Mouse (Mus musculus) thymus, postnatal 4 days (tissue): ENCODE measurements around the gene Adprhl2.
A peak's percentile ranks its signal among the peaks of the same experiment; 100 is the strongest.

Experiments used
- DNase-seq: peaks from one replicate; pipeline ENCODE4 v3.0.0; 2021

Adprhl2 gene

DNA sequence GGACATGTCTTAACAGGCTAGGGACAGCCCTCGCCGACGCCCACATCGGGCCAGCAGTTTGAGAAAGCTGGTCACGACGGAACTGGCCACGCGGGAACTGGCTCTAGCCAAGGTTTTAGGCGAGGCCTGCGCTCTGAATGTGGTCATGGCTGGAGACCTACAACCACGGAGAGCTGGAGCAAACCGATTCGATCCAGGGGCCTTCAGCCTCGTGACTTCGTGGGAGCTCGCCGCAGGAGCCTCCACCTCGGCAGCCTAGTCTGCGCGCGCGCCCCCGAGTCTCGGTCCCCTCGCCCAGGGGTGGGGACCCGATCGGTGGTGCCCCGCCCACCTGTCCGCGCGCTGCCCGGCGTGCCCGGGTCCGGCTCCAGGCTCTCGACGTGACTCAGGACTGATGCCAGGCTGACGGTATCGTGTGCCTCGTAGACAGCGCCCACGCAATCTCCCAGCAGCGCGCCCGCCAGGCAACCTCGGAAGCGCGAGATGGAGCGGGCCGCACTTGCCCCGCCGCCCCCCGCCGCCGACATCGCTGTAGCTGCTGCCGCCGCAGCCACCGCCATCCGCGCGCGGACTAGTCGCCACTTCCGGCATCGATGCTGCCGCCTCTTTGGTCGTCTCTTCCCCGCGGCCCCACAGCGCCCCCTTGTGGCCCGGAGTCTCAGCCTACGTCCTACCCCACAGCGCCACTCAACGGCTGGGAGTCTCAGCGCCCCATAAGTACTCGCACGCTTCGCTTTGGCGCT, at the start of gene Adprhl2:
TSS of gene Adprhl2 (minus strand) at position 593 of the 743 bp plus-strand sequence.
- peak; percentile 100 for DNase-seq

DNA sequence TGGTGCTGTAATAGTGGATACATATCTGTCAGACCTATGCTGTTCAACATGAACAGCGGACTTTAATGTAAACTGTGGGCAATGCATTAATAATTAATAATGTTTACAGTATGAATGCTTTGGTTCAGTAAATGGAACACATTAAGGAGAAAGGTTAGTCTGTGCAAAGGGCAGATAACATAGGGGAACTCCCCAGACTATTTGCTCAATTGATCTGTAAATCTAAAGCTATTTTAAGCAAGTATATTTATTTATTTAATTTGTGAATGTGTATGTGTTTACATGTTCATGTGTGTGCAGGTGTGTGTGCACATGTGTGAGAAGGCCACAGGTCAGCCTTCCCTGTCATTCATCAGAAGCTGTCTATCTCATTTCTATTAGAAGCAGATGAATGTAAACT, 38.6 kb upstream of the Adprhl2 start:
- DNase-seq = no peak

DNA sequence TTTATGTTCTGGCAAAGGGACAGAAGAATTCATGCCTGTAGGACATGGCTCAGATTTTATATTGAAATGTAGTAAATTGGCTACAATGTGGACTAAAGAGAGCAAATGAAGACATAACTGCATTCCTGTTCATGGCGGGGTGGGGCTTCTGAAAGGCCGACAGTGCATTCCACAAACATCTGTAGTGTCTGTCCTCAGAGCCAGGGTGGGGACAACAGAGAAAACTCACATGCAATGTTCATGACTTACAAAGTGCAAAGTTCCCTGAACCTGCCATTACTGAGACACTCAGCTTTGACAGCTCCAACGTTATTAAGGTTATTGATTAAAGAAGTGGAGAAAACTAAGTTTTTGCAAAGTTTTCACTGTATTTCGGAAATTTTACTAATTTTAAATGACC, 21.9 kb upstream of the Adprhl2 start:
- DNase-seq = no peak

DNA sequence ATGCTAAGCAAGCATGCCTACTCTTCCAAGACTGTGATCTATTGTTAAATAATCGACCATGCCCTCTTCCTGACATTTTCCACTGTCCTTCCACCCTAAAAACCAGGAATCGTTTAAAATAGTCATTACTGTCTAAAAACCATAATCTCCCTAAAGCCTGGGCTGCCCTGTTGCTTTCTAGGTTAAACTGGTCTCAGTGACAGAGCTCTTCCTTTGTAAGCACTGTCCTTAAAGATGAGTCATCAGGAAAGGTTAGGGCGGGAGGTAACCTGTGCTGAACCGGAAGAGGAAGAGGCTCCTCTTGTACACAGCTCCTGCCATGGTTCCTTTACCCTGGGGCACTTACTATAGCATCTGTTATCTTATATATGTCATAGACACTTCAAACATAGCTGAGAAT, 18.0 kb upstream of the Adprhl2 start:
- DNase-seq = no peak

DNA sequence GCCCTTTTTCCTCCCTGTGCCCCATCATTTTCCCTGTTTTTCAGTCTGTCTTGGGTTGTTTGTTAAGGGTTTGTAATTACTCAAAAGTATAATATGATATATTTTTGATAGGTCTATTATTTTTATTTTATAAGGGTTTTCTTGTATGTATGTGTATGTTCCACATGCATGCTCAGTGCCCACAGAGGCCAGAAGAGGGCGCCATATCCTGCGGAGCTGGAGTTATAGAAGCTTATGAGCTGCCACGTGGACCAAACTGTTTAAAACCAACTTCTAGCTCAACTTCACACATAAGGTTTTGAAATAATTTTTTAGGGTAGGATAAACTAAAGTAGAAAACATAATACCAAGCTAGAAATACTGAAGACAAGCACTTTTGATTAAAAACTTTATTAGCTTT, 10.9 kb upstream of the Adprhl2 start:
- peak; percentile 69 for DNase-seq

DNA sequence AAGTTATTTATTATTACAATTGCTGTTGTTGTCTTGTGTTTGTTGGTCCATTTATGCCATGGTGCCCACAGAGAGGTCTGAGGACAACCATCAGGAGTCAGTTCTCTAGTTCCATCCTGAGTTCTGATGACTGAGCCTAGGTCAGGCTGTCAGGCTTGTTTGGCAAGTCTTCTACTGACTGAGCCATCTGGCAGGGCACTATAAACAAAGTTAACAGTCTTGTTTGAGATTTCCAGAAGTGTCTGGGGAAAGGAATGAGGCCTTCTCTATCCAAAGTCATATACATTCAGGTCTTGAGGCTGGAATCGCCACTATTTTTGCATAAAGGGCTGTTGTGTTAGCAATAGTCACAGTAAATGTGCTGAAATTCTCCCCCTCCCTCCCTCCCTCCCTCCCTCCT, 10.2 kb upstream of the Adprhl2 start:
- no peak for DNase-seq

DNA sequence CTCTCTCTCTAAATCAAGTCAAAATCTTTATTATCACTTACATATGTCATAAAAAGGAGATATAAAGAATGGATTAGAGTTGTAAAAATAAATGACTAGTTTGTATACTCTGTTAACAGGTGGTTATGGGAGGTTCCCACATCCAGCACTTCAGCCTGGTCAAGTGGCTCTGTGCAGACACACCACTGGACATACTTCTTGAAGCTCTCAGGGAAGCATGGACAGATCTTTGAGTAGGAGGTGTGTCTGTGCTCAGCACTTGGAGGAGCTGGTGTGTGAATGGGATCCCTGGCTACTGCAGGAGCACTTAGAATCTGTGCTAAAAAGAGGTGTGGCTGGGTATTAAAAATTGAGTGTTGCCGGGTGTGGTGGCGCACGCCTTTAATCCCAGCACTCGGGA, 8.8 kb upstream of the Adprhl2 start:
- DNase-seq = no peak

DNA sequence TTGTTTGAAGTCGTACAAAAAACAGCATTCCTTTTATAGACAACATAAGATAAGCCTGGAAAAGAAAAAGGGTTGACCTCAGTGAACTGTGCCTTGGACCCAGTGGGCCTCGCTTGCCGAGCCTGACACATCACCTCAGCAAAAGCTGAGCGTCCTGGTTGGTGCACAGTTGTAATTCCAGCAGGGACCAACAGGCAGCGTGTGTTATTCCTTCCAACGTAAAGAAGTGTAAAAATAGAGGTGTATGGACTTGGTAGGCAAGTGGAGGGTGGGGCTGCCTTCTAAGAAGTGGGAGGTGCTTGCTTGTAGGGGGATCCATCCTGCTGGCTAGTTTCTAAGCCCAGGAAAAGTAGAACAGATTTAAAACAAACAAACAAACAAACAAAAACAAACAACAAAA, 4.5 kb upstream of the Adprhl2 start:
- DNase-seq = no peak

DNA sequence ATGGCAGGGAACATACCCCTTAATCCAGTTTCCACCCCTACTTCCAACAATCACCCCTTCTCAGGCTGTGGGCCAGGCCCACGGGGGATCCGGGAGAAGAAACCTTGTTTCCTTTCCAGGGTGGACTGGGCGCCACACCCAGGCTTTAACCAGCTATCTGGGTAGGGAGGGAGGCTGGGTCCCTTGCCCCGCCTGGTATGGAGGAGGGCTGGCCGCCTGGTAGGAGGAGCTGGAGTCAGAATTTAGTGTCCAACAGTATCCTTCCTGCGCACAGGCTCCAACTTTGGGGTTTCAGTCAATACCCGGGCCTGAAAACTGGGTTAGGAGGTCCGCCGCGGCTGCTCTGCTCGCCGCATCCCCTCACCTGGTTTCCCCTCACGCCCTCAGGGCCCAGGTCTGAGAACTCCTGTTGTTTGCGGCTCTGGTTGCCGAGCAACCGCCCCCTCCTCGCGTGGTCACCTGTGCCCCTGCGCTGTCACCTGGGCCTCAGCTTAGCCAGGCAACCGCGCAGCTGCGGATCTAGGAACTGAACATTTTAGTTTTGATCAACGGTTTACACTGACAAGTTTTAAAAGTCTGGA, 3.9 kb upstream of the Adprhl2 start, which contains the start of gene Tekt2:
TSS of gene Tekt2 (minus strand) at position 408 of the 581 bp plus-strand sequence.
- peak; percentile 28 for DNase-seq

DNA sequence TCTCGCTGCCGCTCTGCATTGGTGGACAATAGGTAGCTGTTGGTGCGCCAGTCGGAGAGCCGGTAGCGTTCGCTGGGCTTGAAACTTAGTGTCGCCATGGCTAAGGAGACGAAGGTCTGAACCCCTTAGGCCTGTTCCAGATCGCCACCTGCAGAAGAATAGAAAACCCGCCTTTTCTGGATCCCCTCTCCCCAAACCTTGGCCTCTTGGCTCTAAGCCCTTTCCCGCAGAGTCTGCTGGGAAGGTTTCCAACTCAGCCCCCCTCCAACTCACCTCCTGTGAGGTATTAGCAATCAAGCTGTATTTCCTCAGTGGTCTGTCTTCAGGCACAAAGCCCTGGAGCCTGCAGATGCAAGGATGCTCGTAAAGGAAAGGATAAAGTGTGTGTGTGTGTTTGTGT, 3.4 kb upstream of the Adprhl2 start:
- no peak for DNase-seq

DNA sequence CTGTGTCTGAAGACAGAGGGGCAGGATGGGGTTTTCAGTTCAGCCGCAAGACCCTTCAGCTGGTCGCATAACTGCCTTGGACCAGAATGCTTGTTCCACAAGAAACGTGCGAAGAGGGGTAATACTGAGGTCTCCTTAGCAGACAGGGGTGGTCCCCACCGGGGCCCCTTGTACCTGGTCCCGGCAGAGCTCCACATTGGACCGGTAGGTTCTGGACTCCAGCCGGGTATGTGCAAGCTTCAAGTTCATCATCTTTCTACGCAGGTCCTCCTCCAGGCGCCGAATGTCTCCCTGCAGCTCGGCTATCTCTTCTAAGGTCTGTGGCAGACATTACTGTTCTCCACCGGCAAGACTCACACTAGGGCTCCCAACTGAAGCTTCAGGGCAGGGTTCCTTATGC, 1.1 kb upstream of the Adprhl2 start:
- no peak for DNase-seq

DNA sequence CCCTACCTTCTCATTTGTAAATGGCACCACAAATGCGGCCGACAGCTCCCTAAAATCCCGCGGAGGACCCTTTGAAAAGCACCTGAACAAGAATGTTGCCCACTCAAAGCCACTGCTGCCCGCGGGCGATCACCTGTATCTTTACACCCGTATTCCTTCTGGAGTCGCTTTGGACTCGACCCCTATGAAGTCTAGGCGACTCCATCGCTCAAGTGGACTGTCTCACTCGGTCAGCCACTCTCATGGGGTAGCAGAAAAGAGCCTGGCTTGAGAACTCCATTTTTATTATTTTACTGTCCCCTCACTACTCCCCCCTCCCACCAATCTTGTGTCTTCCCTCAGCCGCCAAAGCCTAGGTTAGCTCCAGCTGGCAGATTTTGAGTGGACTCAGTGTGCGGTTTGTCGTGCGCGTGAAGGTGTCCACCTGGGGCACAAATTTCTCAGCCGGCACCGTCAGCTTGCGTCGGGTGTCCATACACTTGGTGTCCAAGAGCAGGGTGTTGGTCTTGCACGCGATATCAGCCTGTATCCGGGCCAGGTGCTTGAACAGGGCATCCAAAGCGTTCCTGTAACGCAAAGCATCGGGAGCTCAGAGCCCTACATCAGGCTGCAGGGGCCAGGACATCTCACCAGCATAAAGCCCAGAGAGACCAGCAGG, 480 bp upstream of the Adprhl2 start:
- peak; percentile 40 for DNase-seq

DNA sequence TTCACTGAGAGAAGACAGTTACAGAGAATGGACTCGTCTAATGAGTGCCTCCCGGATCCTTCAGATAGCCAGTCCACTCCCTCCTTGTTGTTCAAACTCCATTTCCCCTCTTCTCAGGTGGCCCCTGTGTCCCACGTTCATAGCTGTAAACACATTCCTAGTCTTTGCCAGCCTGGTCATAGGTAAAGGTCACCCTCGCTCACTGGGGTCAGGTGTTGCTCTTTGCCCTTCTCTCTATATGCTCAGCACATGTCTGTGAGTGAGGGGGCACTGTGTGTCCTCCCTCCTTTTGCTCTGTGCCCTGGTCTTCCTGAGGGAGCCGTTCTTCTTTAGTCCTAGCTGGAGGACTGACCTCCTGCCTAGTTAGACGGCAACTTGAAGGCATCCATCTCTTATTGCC, 1.7 kb downstream of the Adprhl2 start:
- DNase-seq = no peak

DNA sequence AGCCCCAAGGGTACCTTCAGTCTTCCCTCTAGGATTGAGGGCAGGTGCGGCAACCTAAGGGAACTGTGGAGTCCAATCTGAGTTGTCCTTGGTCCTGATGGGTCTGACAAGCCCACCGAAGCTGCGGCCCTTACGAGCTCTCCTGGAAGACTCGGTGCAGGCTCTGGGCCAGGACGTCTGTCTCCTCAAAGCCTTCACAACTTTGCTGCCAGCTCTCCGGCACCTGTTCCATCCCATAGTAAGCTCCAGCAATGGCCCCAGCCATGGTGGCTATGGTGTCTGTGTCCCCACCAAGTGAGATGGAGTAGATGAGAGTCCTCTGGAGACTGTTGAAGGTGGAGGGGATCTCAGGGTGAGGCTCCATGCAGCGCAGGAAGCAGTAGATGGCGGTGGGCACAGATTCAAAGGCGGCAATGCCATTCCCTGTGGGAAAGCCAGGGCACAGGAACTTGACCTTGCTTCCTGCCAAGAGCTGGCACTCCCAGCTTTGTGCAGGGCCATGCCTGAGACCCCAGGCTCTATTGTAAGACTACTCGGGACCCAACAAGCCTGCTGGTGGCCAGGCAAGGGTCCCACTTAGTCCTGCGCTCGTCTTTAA, 5.0 kb downstream of the Adprhl2 start:
- no peak for DNase-seq

DNA sequence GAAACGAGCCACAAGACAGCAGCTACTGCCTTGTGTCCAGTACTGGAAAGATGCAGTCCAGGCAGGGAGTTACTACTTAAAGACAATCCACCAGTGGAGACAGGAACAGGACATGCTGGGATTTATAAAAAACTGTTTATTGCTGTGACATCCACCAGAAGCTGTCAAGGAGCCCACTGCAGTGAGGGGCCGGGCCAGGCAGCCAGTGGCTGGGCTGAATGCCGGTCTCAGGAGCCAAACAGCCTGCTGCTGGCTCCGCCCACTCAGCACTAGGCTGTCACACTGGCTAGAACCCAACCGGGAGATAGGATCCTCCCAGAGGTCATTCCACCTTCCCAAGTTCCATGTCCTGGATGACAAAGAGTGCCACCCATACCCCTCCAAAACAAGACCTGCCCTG, 5.6 kb downstream of the Adprhl2 start:
- no peak for DNase-seq

DNA sequence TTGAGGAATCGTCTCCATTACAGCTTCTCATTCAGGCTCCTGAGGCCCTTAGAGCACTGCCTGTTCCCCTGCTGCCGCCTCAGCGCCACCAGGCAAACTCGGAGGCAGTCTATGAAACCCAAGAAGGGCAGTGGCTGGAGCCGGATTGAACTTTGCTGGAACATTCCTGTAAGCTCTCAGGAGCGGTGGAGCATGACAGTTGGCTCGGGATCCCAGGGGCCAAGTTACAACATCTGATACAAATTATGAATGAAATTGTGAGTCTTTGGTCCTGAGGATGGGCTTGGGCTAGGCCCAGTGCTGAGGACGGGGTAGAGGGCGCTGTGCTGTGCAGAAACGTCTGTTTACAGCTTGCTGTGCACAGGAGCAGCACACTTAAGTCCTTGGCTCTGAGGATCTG, 7.1 kb downstream of the Adprhl2 start:
- DNase-seq = no peak

DNA sequence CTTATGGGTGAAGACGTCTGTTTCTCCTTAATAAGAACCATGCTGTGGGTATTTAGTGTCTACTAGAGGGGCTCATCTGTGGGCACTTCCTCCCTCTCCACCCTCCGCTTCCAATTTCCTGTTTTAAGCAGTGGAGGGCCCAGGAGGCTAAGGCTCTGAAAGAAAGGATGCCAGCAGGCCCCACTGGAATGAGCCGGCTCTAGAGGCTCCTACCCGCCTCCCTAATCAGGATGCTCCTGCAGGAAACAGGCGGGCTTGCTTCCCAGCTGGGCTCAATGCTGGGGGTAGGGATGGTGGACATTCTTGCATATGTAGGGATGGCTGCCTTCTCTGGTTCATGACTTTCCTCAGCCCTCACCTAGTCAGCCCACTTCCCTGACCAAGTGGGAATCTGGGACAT, 8.3 kb downstream of the Adprhl2 start:
- no peak for DNase-seq

DNA sequence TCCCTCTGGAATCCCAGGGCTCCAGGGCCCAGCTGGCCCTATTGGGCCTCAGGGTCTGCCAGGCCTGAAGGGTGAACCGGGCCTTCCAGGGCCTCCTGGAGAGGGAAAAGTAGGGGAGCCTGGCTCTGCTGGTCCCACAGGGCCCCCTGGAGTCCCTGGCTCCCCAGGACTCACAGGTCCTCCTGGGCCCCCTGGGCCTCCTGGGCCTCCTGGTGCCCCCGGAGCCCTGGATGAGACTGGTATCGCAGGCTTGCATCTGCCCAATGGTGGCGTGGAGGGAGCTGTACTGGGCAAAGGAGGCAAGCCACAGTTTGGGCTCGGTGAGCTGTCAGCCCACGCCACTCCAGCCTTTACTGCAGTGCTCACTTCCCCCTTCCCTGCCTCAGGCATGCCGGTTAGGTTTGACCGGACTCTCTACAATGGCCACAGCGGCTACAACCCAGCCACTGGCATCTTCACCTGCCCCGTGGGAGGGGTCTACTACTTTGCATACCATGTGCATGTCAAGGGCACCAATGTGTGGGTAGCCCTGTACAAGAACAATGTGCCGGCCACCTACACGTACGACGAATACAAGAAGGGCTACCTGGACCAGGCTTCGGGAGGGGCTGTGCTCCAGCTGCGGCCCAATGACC, 9.8 kb downstream of the Adprhl2 start:
- DNase-seq = no peak

DNA sequence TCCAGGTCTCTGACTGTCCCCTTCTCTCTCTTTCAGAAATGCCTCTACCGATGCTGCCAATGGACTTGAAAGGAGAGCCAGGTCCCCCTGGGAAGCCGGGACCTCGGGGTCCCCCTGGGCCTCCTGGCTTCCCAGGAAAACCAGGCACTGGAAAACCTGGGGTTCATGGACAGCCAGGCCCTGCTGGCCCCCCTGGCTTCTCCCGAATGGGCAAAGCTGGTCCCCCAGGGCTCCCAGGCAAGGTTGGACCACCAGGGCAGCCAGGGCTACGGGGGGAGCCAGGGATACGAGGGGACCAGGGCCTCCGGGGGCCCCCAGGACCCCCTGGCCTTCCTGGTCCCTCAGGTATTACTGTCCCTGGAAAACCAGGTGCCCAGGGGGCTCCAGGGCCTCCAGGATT, 11.2 kb downstream of the Adprhl2 start:
- DNase-seq = no peak

DNA sequence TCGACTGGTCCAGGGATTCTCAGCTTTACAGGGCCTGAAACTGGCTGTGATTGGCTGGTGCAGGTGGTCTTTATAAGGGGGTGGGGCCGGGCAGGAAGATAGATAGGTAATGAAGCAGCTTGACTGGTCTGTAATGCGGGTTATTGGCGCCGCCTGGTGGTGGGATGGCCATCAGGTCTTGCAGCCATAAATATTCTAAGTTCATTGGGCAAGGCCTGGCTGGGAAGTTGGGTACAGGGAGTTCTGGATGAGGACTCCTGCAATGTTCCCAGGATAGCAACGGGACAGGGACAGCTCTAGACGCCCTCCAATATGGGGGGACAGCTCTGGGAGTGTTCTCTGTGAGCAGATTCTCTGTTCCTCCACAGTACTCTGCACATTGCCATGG, 11.6 kb downstream of the Adprhl2 start:
- DNase-seq = peak; percentile 93

DNA sequence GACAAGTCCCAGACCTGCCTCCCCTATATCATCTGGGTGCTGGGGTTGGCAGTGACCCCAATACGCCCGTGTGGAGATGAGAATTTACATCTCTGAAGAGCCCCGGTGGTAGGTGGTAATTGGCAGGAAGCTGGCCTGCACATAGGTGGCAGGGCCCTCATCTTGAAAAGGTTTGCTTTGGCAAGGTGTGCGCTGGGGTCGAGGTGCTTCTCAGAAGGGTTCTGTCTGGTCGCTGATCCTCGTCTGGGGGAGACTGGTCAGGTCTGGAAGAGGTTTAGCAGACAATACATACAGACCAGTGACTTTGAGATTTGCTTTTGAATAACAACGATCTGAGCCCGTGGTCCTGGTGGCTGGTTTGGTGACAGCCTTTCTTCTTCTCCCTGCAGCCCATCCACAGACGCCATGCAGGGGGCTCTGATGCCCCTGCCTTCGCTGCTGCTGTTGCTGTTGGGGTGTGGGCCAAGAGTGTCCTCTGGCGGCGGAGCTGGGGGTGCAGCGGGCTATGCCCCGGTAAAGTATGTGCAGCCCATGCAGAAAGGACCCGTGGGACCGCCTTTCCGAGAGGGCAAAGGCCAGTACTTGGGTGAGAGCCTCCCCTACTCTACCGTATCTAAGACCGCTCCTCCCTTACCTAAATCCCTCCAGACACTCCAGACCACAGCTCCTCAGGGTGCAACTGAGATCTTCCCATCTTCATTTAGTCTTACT, 12.1 kb downstream of the Adprhl2 start:
- DNase-seq = peak; percentile 67

DNA sequence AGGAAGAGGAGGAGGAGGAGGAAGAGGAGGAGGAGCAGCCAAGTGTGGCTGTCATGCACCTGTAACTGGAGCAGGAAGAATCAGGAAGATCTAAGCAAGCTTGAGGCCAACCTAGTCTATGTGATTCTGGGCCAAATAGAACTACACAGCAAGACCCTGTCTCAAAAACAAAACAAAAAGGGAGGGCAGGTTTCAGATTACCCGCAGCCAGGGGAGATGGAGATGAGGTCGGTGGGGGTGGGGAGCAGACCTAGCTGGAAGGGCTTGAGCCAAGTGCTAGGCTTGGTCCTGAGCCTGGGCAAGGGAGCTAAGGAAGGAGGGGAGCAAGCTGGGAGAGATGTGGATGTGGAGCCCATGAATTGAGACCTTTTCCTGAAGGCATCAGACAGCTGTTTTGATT, 14.7 kb downstream of the Adprhl2 start:
- DNase-seq = no peak

DNA sequence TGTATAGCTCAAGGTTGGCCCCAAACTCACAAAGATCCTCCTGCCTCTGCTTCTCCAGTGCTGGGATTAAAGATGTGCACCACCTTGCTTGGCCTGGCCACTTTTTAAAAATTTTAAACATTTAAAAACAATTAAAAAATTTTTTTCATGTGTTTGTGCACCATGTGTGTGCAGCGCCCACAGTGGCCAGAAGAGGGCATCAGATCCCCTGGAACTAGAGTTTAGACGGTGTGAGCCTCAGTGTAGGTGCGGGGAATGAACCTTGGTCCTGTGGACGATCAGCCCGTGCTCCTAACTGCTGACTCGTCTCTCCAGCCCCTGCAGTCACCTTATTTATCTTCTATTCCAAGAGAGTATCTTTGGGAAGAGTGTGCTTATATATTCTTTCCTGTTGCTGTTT, 15.4 kb downstream of the Adprhl2 start:
- no peak for DNase-seq
